Mouse (Mus musculus) B cell, adult 2 months (primary cell): ENCODE results near the gene Lrrc49.

Experiments used
- DNase-seq, 2 experiments: peaks; one replicate each; pipeline ENCODE4 v3.0.0; 2022

Lrrc49 gene

DNA sequence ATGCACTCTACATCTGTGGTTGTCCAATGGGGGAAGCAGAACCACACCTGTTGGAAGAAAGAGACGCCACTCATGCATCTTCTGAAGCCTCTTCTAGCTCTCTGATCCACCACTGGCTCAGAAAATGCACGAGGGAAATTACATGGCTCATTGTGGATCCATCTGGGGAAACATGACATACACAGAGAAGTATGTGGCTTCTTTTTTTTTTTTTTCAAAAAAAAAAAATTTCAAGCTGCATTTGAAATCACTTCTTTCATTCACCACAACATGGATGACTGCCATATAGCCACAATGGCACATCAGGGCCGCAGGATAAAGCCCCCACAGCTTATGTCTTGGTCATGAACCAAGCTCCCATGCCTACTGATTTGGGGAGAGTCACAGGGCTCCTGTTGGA, 159.7 kb downstream of the Lrrc49 start:
- no peak for DNase-seq

DNA sequence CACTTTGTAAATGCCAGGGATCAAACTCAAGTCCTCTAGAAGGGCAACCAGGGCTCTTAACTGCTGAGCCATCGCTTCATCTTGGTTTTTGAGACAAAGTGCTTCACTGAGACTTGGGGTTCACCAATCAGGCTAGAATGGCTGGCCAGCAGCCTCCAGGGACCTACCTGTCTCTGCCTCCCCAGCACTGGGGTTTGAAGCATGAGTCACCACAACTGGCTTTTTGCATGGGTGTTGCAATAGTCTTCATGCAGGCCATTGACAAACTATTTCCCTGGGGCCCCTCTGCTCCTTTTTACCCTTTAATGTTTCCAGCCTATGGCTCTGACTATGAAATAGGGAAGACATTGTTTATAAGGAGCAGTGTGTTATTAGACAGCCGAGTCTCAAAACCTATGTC, 160.1 kb downstream of the Lrrc49 start:
- no peak for DNase-seq

DNA sequence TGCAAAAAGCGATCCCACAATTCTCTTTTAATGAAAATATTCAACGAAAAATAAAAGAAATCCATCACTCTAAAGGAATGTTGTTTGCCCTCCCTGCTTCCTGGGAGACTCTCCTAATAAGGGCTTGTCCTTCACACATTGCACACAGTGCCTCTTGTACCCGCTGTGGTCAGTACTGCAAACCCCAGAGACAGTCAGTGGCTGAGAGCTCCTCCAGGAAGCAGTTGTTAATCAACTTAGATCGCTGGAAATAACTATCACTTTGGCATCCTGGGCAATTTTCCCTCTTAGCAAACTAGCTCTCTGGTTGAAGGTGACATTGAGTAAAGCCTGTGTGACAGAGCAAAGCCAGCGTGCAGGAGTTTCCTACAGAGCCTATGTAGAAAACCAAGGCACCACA, 160.9 kb downstream of the Lrrc49 start:
- DNase-seq = no peak

DNA sequence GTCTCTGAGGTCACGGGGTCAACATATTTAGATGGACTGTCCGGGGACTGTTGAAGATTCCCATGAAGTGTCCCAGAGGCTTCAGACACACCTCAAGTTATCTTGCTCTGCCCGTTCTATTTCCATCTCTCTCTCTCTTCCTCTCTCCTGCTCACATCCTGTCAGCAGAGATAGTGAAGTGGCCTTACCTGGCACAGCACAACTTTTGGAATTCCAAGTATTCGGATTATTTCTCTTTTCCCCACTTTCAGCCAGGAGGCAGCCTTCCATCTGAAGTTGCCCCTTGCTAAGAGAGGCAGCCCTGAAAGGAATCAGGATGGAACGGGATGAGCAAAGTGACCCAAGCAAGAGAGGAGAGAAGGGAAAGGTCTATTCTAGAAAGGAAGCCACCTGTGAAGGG, 161.8 kb downstream of the Lrrc49 start:
- no peak for DNase-seq

DNA sequence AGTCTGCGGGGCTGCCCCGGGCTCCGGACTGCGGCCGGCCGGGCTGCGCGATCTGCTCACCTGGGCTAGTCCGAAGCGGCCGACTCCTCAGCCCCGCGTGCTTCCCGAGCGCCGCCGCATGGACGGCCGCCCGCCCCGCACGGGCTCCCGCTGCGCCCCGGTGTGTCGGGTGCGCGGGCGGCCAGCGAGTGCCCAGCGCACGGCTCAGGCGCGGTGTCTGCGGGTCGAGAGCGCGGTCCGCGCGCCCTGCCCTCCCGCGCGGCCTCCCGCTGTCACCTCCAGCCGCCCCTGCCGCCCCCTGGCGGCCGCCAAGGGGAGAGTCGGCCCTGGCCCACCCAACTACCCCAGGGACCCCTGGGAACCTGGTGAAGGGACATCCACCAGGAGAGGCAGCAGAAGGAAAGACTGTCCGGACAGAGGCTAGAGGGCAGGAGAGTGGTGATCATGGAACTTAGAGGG, 166.1 kb downstream of the Lrrc49 start, which contains the start of gene Thsd4:
TSS of gene Thsd4 (minus strand) at position 241 of the 459 bp plus-strand sequence.
- peak; percentile 33 to 41 for DNase-seq

DNA sequence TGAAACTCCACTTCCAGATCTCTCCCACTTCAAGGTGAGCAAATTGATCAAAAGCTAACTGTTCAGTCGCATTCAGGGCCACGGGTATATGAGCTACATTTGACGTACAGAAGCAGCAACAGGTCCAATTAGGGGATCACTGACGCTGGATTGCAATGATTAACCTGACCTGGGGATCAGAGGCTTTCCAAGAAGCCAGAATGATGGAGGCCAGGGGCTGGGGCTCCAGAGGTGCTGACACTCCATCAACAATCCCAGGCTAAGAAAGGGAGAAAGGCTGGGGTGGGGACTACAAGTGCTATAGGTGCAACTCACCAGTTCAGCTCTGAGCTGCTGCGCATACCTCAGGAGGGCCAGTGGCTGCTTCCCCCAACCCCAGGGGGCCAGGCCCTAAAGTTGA, 166.8 kb downstream of the Lrrc49 start:
- DNase-seq = no peak

DNA sequence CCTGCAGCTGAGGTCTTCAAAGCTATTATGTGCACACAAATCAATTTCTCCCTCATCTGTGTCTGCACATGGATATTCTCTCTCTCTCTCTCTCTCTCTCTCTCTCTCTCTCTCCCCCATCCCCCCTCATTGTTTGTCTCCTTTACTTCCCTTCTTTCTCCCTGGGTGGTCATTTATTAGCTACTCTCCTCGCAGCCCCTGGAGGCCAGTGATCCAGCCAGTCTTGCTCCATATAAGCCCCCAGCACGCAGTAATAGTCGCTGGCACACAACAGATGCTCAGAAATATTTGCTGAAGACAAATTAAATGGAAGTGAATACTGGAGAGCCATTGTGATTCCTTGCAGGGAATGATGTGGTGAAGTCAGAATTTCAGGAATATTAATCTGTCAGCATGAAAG, 168.4 kb downstream of the Lrrc49 start:
- DNase-seq = no peak
